ENCODE assay signal across 8 mouse cellular contexts in genomic region chr8:31033281-31033680, GRCm38 (mm10).
DNase-seq lines count a peak whose midpoint lies in the region; ATAC-seq lines count a peak whose summit lies in the region.

No protein-coding gene starts in this region.

- H3K36me3 ChIP-seq in heart, embryonic 12.5 days: no peaks in the 10 kb centered on the region
- H3K36me3 ChIP-seq in kidney, embryonic 16.5 days (ENCODE audit: insufficient read depth, low read length): no peaks in the 10 kb centered on the region

- no peaks in the 10 kb centered on the region for H3K9me3 ChIP-seq in heart, embryonic 12.5 days (replicated peaks)
- H3K9me3 ChIP-seq in kidney, embryonic 16.5 days (ENCODE audit: low read length): no peaks in the 10 kb centered on the region

- H3K4me2 ChIP-seq in heart, embryonic 12.5 days: peak overlapping the region; percentile 70
- H3K4me2 ChIP-seq in kidney, embryonic 16.5 days (replicated peaks; ENCODE audit: low read depth, low read length): peak overlapping the region; percentile 65

- peak; percentile 69 for DNase-seq in A20 (ENCODE audit: low read depth, low spot score)
- DNase-seq in brain, adult 2 months (ENCODE audit: low read depth, low spot score): peak; percentile 95
- peak; percentile 2 for DNase-seq in fat pad, adult 2 months (ENCODE audit: extremely low read depth, low read depth, low spot score)
- DNase-seq in liver: peak; percentile 79
- DNase-seq in monocyte, adult 2 months (ENCODE audit: low read depth in 1 of 2, low spot score in 2 of 2): peak; percentile 18 to 29
- DNase-seq in spleen, postnatal 14 days (ENCODE audit: low spot score in 2 of 2): peak; percentile 21 to 62

- 0 out of 2 replicates have a peak, but pooled peaks cover 6% of the 10 kb centered on the region for H3K4me1 ChIP-seq in heart, embryonic 12.5 days (replicated peaks)
- peaks cover 10% of the 10 kb centered on the region for H3K4me1 ChIP-seq in kidney, embryonic 16.5 days (ENCODE audit: insufficient read depth, low read length)

- H3K27me3 ChIP-seq in heart, embryonic 12.5 days (replicated peaks): no peaks in the 10 kb centered on the region
- H3K27me3 ChIP-seq in kidney, embryonic 16.5 days (ENCODE audit: insufficient read depth, low read length): no peaks in the 10 kb centered on the region

- peak overlapping the region; percentile 64 for H3K9ac ChIP-seq in heart, embryonic 12.5 days
- H3K9ac ChIP-seq in kidney, embryonic 16.5 days (replicated peaks; ENCODE audit: low read length): peak overlapping the region; percentile 30; the same call in 1 of the 2 replicates

- no peak for ATAC-seq in heart, embryonic 12.5 days (ENCODE audit: insufficient number of reproducible peaks, low FRiP score)
- peak; percentile 17; the same call in 1 of the 2 replicates for ATAC-seq in kidney, embryonic 16.5 days (ENCODE audit: low FRiP score, low TSS enrichment)

- 7% methylated on average over 13 of the region's 13 CpGs for WGBS in heart, embryonic 12.5 days
- WGBS in kidney, embryonic 16.5 days: 1% methylated on average over 13 of the region's 13 CpGs

- no peak overlapping the region for H3K27ac ChIP-seq in heart, embryonic 12.5 days (ENCODE audit: poor library complexity, severe bottlenecking)
- H3K27ac ChIP-seq in kidney, embryonic 16.5 days (ENCODE audit: low read length): peak overlapping the region; percentile 44; the same call in 1 of the 2 replicates

- H3K4me3 ChIP-seq in heart, embryonic 12.5 days: peak overlapping the region; percentile 52
- H3K4me3 ChIP-seq in kidney, embryonic 16.5 days (ENCODE audit: low read length): peak overlapping the region; percentile 44

Comparison
In these comparisons a context has a peak if more than half of its experiments do, and no peak if none do; other contexts are left out.
1. DNase-seq: peak in every context shown above with its lines; median percentile 95 in brain, adult 2 months; 79 in liver; 69 in A20; 42 in spleen, postnatal 14 days; 24 in monocyte, adult 2 months; 2 in fat pad, adult 2 months.